Comparison of ENCODE assay signal across 9 mouse cellular contexts in genomic region chr2:153493781-153494292, GRCm38 (mm10). TPM values are rescaled to one million over a fixed set of nuclear protein-coding genes. Genes with fewer than 3 reads are reported as not detected.
DNase-seq lines count a peak whose midpoint lies in the region; ATAC-seq and TF ChIP-seq lines count a peak whose summit lies in the region.
"Had no signal": no experiment of that assay in that cellular context is flagged by ENCODE, and none has a peak within 500 bp of the region (broad histone marks: within the 10 kb centered on the region; RNA-seq: fewer than 3 reads in every experiment).

No protein-coding gene starts in this region.

- H3K4me1 ChIP-seq in lung, embryonic 15.5 days, result peaks cover 35% of the 10 kb centered on the region
- peaks cover 16% of the 10 kb centered on the region for H3K4me1 ChIP-seq in cortical plate, adult 2 months (ENCODE audit: control insufficient read depth, insufficient read depth, low read length)
- peaks cover 73% of the 10 kb centered on the region for H3K4me1 ChIP-seq in hindbrain, embryonic 13.5 days (replicated peaks)
- H3K4me1 ChIP-seq in midbrain, embryonic 11.5 days (ENCODE audit: control insufficient read depth, insufficient read depth, low read length), result peaks cover 55% of the 10 kb centered on the region

- TF ChIP-seq POLR2A in cortical plate, adult 2 months (IDR thresholded peaks at IDR 0.05; ENCODE audit: extremely low read depth, insufficient read depth, low read length), result no peak

- no peak for TF ChIP-seq CTCF in cortical plate, adult 2 months (IDR thresholded peaks at IDR 0.05; ENCODE audit: extremely low read depth, insufficient read depth, low read length)

- H3K36me3 ChIP-seq in lung, embryonic 15.5 days, result no peaks in the 10 kb centered on the region
- no peaks in the 10 kb centered on the region for H3K36me3 ChIP-seq in hindbrain, embryonic 13.5 days
- H3K36me3 ChIP-seq in midbrain, embryonic 11.5 days (ENCODE audit: control insufficient read depth, insufficient read depth, low read length), result no peaks in the 10 kb centered on the region

- ATAC-seq in lung, embryonic 15.5 days (ENCODE audit: borderline replicate concordance, extremely low read depth, low FRiP score, low TSS enrichment), result peak; percentile 24; the same call in 1 of the 2 replicates
- ATAC-seq in hindbrain, embryonic 13.5 days (ENCODE audit: low FRiP score), result no peak
- ATAC-seq in midbrain, embryonic 11.5 days (ENCODE audit: low FRiP score), result no peak

- H3K4me2 ChIP-seq in lung, embryonic 15.5 days, result peak overlapping the region; percentile 98
- peak overlapping the region; percentile 88; the same call in 1 of the 2 replicates for H3K4me2 ChIP-seq in hindbrain, embryonic 13.5 days
- H3K4me2 ChIP-seq in midbrain, embryonic 11.5 days, result no peak overlapping the region

- DNase-seq in lung, postnatal 36 days, result no peak
- no peak for DNase-seq in midbrain, embryonic 11.5 days (ENCODE audit: low spot score, missing footprints)
- DNase-seq in thymus, postnatal 10 days (ENCODE audit: low spot score in 2 of 2), result peak; percentile 62 to 65
- no peak for DNase-seq in right cerebral cortex, postnatal 36 days (ENCODE audit: low spot score in 2 of 2)
- no peak for DNase-seq in left cerebral cortex, adult 11 months (ENCODE audit: low spot score)

- H3K9me3 ChIP-seq in lung, embryonic 15.5 days, result no peaks in the 10 kb centered on the region
- no peaks in the 10 kb centered on the region for H3K9me3 ChIP-seq in hindbrain, embryonic 13.5 days
- H3K9me3 ChIP-seq in midbrain, embryonic 11.5 days (ENCODE audit: control insufficient read depth, low read length), result no peaks in the 10 kb centered on the region

- no peak overlapping the region for H3K4me3 ChIP-seq in lung, embryonic 15.5 days
- H3K4me3 ChIP-seq in cortical plate, adult 2 months (ENCODE audit: insufficient read depth, low read length), result no peak overlapping the region
- no peak overlapping the region for H3K4me3 ChIP-seq in hindbrain, embryonic 13.5 days
- H3K4me3 ChIP-seq in midbrain, embryonic 11.5 days (ENCODE audit: low read depth, low read length), result no peak overlapping the region

- H3K27me3 ChIP-seq in lung, embryonic 15.5 days, result peaks cover 15% of the 10 kb centered on the region
- peaks cover 14% of the 10 kb centered on the region for H3K27me3 ChIP-seq in hindbrain, embryonic 13.5 days
- H3K27me3 ChIP-seq in midbrain, embryonic 11.5 days (ENCODE audit: control insufficient read depth, insufficient read depth, low read length), result peaks cover 33% of the 10 kb centered on the region

- whole genome bisulfite sequencing in lung, embryonic 15.5 days, result 6% methylated on average over 6 of the region's 6 CpGs
- WGBS in hindbrain, embryonic 13.5 days, result 12% methylated on average over 6 of the region's 6 CpGs
- WGBS in midbrain, embryonic 11.5 days, result 16% methylated on average over 6 of the region's 6 CpGs

- H3K27ac ChIP-seq in lung, embryonic 15.5 days, result peak overlapping the region; percentile 56
- H3K27ac ChIP-seq in cortical plate, adult 2 months (ENCODE audit: insufficient read depth, low read length), result peak overlapping the region; percentile 92
- H3K27ac ChIP-seq in hindbrain, embryonic 13.5 days, result peak overlapping the region; percentile 98
- H3K27ac ChIP-seq in midbrain, embryonic 11.5 days (ENCODE audit: low read depth, low read length), result peak overlapping the region; percentile 55; the same call in 1 of the 2 replicates
- H3K27ac ChIP-seq: macrophage had no signal

- no peak overlapping the region for H3K9ac ChIP-seq in lung, embryonic 15.5 days
- H3K9ac ChIP-seq in hindbrain, embryonic 13.5 days, result peak overlapping the region; percentile 86; the same call in 1 of the 2 replicates
- H3K9ac ChIP-seq in midbrain, embryonic 11.5 days (ENCODE audit: low read length), result 0 out of 2 replicates have a peak overlapping the region, but pooled peaks have one; percentile 22

RNA-seq across cellular contexts. Expression of gene 4930404H24Rik, which starts 1.2 kb away (rescaled TPM):
- polyA plus RNA-seq in lung, embryonic 15.5 days (2015; fragmentation: Nextera tagmentation; extraction: Ambion mirVana), result not detected in 2 replicates
- polyA plus RNA-seq in cortical plate, adult 2 months (2012; rRNA removed), result not detected in 2 replicates
- polyA plus RNA-seq in hindbrain, embryonic 13.5 days (2015; fragmentation: Nextera tagmentation; extraction: Ambion mirVana), result not detected in 2 replicates
- polyA plus RNA-seq in midbrain, embryonic 11.5 days (2014; fragmentation: Nextera tagmentation; extraction: Ambion mirVana), result not detected in 2 replicates
- polyA plus RNA-seq: macrophage had no signal

RNA-seq across cellular contexts. Expression of gene Nol4l, which starts 35.9 kb away (rescaled TPM):
- 10.2 and 11.3 TPM in 2 replicates for polyA plus RNA-seq in lung, embryonic 15.5 days (2015; fragmentation: Nextera tagmentation; extraction: Ambion mirVana)
- 33.6 and 33.9 TPM in 2 replicates for polyA plus RNA-seq in cortical plate, adult 2 months (2012; rRNA removed)
- 42.4 and 43.8 TPM in 2 replicates for polyA plus RNA-seq in hindbrain, embryonic 13.5 days (2015; fragmentation: Nextera tagmentation; extraction: Ambion mirVana)
- polyA plus RNA-seq in midbrain, embryonic 11.5 days (2014; fragmentation: Nextera tagmentation; extraction: Ambion mirVana), result 19.5 and 19.9 TPM in 2 replicates

Comparison
In these comparisons a context has a peak if more than half of its experiments do, and no peak if none do; other contexts are left out.
1. DNase-seq: peak in thymus, postnatal 10 days (2 of 2); none in lung, postnatal 36 days (single experiment), midbrain, embryonic 11.5 days (single experiment), right cerebral cortex, postnatal 36 days (0 of 2) and left cerebral cortex, adult 11 months (single experiment).
2. Peak in every context shown above with its lines, with median percentiles within 50 percentile points of each other: H3K27ac ChIP-seq.